Mouse (Mus musculus) liver, adult 2 months (tissue): ENCODE data around the gene Ccdc28b.

Experiments used
- CTCF ChIP-seq: fragments of 200-500 bp; IDR thresholded peaks from 2 replicates; pipeline ENCODE4 v1.5.1; 2011; ENCODE audit warnings: low read depth, low read length, control low read depth
- POLR2A ChIP-seq: fragments of 200-500 bp; IDR thresholded peaks from 2 replicates; pipeline ENCODE4 v1.6.1; 2011; ENCODE audit warnings: low read length, control low read depth; ENCODE audit not compliant: insufficient read depth; ENCODE audit errors: extremely low read depth

DNA sequence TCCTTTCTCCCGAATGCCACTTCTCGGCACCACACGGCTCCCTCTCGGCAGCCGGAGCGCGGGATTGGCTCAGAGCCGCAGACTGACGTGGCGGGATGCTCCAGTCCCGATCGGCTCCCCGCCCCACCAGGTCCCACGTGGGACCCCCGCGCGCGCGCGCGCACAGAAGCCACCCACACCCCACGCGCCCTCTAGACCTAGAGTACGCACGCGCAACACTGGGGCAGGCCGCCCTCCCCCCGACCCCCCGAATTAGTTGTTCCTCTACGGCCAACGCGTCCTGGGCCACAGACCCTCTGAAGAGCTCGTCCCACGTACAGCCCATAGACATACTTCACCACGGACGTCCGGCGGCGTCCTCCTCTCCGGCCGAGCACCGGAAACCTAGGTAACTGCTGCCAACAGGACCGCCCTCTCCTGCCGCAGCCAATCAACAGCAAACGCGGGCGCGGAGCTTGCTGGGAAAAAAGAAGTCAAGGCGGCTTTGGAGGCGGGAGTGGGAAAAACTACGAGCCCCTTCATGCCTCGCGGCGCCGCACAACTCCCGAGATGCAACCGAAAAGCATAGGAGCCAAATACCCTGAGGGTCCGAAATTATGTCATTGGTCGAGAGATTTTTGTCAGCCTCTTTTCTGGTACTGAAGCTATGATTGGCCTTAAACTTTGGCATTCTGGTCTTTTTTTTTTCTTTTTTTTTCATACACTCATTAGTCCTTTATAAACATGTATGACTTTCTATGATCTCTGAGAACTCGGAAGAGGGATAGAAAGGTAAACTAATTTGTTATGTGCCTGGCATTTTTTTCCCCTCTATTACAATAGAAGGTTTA lies 17.1 kb upstream of the Ccdc28b start, which contains the start of gene Txlna:
- TF ChIP-seq CTCF, result no peak
- TF ChIP-seq POLR2A, result 0 out of 2 replicates have a peak, but pooled peaks have one; percentile 49
